10 mouse cellular contexts compared by ENCODE assay signal in the genomic region with DNA sequence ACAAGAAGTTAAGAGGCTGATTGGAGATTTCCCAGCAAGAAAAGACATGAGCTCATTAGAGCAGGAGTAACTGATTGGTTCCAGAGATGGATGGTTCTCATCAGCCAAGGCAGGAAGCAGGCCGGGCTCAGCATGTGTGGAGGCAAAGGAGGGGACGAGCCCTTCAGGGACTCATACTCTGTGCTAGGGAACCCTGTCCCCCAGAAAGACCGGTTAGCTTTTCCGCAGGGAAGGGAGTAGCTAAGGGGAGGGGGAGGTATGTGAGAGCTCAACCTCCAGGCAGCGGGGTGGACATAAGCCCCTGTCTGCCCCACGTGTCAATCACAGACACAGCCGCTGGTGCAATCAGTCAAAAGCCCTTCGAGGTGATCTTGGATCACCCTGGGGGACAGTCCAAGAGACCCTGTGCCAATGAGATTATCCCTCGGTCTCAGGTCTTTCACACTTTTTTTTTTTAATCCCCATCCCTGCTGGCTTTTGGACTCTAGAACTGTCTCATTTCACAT. TPM values are rescaled to one million over a fixed set of nuclear protein-coding genes. Genes with fewer than 3 reads are reported as not detected.
A peak's percentile ranks its signal among the peaks of the same experiment; 100 is the strongest.
DNase-seq lines count a peak whose midpoint lies in the region; ATAC-seq lines count a peak whose summit lies in the region.
"Had no signal": no experiment of that assay in that cellular context is flagged by ENCODE, and none has a peak within 500 bp of the region (broad histone marks: within the 10 kb centered on the region; RNA-seq: fewer than 3 reads in every experiment).

No protein-coding gene starts in this region.

- H3K4me2 ChIP-seq in forebrain, embryonic 13.5 days = no peak overlapping the region
- no peak overlapping the region for H3K4me2 ChIP-seq in neural tube, embryonic 13.5 days
- H3K4me2 ChIP-seq in neural tube, embryonic 15.5 days = no peak overlapping the region
- no peak overlapping the region for H3K4me2 ChIP-seq in limb, embryonic 11.5 days (ENCODE audit: low read depth, severe bottlenecking)

- no peak for ATAC-seq in forebrain, embryonic 13.5 days
- no peak for ATAC-seq in neural tube, embryonic 13.5 days (ENCODE audit: low read depth)
- no peak for ATAC-seq in neural tube, embryonic 15.5 days (ENCODE audit: low FRiP score)
- 0 out of 2 replicates have a peak, but pooled peaks have one; percentile 33 for ATAC-seq in limb, embryonic 11.5 days (ENCODE audit: insufficient number of reproducible peaks, low FRiP score, low TSS enrichment, low read depth)

- no peaks in the 10 kb centered on the region for H3K9me3 ChIP-seq in forebrain, embryonic 10.5 days
- no peaks in the 10 kb centered on the region for H3K9me3 ChIP-seq in forebrain, embryonic 13.5 days (replicated peaks)
- no peaks in the 10 kb centered on the region for H3K9me3 ChIP-seq in neural tube, embryonic 13.5 days
- H3K9me3 ChIP-seq in neural tube, embryonic 15.5 days (replicated peaks) = no peaks in the 10 kb centered on the region
- no peaks in the 10 kb centered on the region for H3K9me3 ChIP-seq in limb, embryonic 11.5 days (ENCODE audit: control insufficient read depth, low read length)
- H3K9me3 ChIP-seq: megakaryocyte, embryonic 14.5 days had no signal

- no peak overlapping the region for H3K9ac ChIP-seq in forebrain, embryonic 13.5 days
- H3K9ac ChIP-seq in neural tube, embryonic 13.5 days = no peak overlapping the region
- H3K9ac ChIP-seq in neural tube, embryonic 15.5 days (replicated peaks) = no peak overlapping the region
- H3K9ac ChIP-seq in limb, embryonic 11.5 days (ENCODE audit: low read length) = no peak overlapping the region

- H3K4me1 ChIP-seq in forebrain, embryonic 10.5 days = peaks cover 38% of the 10 kb centered on the region
- H3K4me1 ChIP-seq in forebrain, embryonic 13.5 days = peaks cover 4% of the 10 kb centered on the region
- H3K4me1 ChIP-seq in neural tube, embryonic 13.5 days (replicated peaks) = peaks cover 17% of the 10 kb centered on the region; the same call in 1 of the 2 replicates
- H3K4me1 ChIP-seq in neural tube, embryonic 15.5 days = no peaks in the 10 kb centered on the region
- H3K4me1 ChIP-seq in limb, embryonic 11.5 days (ENCODE audit: control insufficient read depth, insufficient read depth, low read length) = peaks cover 27% of the 10 kb centered on the region
- H3K4me1 ChIP-seq: megakaryocyte, embryonic 14.5 days had no signal

- WGBS in forebrain, embryonic 10.5 days = 6% methylated on average over 9 of the region's 9 CpGs
- WGBS in forebrain, embryonic 13.5 days = 9% methylated on average over 9 of the region's 9 CpGs
- 31% methylated on average over 9 of the region's 9 CpGs for WGBS in neural tube, embryonic 13.5 days
- WGBS in neural tube, embryonic 15.5 days = 33% methylated on average over 9 of the region's 9 CpGs
- WGBS in limb, embryonic 11.5 days = 0% methylated on average over 9 of the region's 9 CpGs

- H3K36me3 ChIP-seq in forebrain, embryonic 10.5 days (replicated peaks) = no peaks in the 10 kb centered on the region
- H3K36me3 ChIP-seq in forebrain, embryonic 13.5 days (ENCODE audit: poor library complexity, severe bottlenecking) = no peaks in the 10 kb centered on the region
- no peaks in the 10 kb centered on the region for H3K36me3 ChIP-seq in neural tube, embryonic 13.5 days
- H3K36me3 ChIP-seq in neural tube, embryonic 15.5 days = no peaks in the 10 kb centered on the region
- H3K36me3 ChIP-seq in limb, embryonic 11.5 days (ENCODE audit: control insufficient read depth, insufficient read depth, low read length) = no peaks in the 10 kb centered on the region

- no peak overlapping the region for H3K4me3 ChIP-seq in forebrain, embryonic 10.5 days
- no peak overlapping the region for H3K4me3 ChIP-seq in forebrain, embryonic 13.5 days
- no peak overlapping the region for H3K4me3 ChIP-seq in neural tube, embryonic 13.5 days
- H3K4me3 ChIP-seq in neural tube, embryonic 15.5 days (replicated peaks) = no peak overlapping the region
- no peak overlapping the region for H3K4me3 ChIP-seq in limb, embryonic 11.5 days (ENCODE audit: low read depth, low read length)
- H3K4me3 ChIP-seq: megakaryocyte, embryonic 14.5 days had no signal

- peak overlapping the region; percentile 75 for H3K27ac ChIP-seq in forebrain, embryonic 10.5 days
- no peak overlapping the region for H3K27ac ChIP-seq in forebrain, embryonic 13.5 days
- H3K27ac ChIP-seq in neural tube, embryonic 13.5 days (replicated peaks) = peak overlapping the region; percentile 38
- no peak overlapping the region for H3K27ac ChIP-seq in neural tube, embryonic 15.5 days (replicated peaks)
- peak overlapping the region; percentile 72 for H3K27ac ChIP-seq in limb, embryonic 11.5 days (replicated peaks; ENCODE audit: low read depth, low read length)

- H3K27me3 ChIP-seq in forebrain, embryonic 10.5 days (ENCODE audit: poor library complexity, severe bottlenecking) = peaks cover 5% of the 10 kb centered on the region; the same call in 1 of the 2 replicates
- no peaks in the 10 kb centered on the region for H3K27me3 ChIP-seq in forebrain, embryonic 13.5 days
- H3K27me3 ChIP-seq in neural tube, embryonic 13.5 days = no peaks in the 10 kb centered on the region
- H3K27me3 ChIP-seq in neural tube, embryonic 15.5 days (replicated peaks) = 0 out of 2 replicates have a peak, but pooled peaks cover 3% of the 10 kb centered on the region
- no peaks in the 10 kb centered on the region for H3K27me3 ChIP-seq in limb, embryonic 11.5 days (ENCODE audit: control insufficient read depth, insufficient read depth, low read length)

- DNase-seq in forebrain, embryonic 10.5 days (ENCODE audit: extremely low spot score, low spot score) = peak; percentile 33
- DNase-seq in limb, embryonic 11.5 days (ENCODE audit: low spot score) = peak; percentile 60
- no peak for DNase-seq in adrenal gland, postnatal 36 days
- no peak for DNase-seq in layer of hippocampus, postnatal 10 days (ENCODE audit: low spot score in 2 of 2)
- no peak for DNase-seq in cerebellum, adult 9-10 months
- DNase-seq: cerebellum, adult 9-11 months had no signal

RNA-seq across cellular contexts. Expression of a gene that starts 14.7 kb away (rescaled TPM):
- polyA plus RNA-seq in forebrain, embryonic 10.5 days (2016; fragmentation: Nextera tagmentation; extraction: Ambion mirVana) = 1.1 and 1.6 TPM in 2 replicates
- 0.16 TPM in 1 of 2 replicates, not detected in the other for polyA plus RNA-seq in forebrain, embryonic 13.5 days (2015; fragmentation: Nextera tagmentation; extraction: Ambion mirVana)
- polyA plus RNA-seq in neural tube, embryonic 13.5 days (2015; fragmentation: Nextera tagmentation; extraction: Ambion mirVana) = 0.20 and 0.32 TPM in 2 replicates
- 0.20 TPM in 1 of 2 replicates, not detected in the other for polyA plus RNA-seq in neural tube, embryonic 15.5 days (2015; fragmentation: Nextera tagmentation; extraction: Ambion mirVana)
- polyA plus RNA-seq in limb, embryonic 11.5 days (2014; fragmentation: Nextera tagmentation; extraction: Ambion mirVana) = 1.0 and 1.4 TPM in 2 replicates
- total RNA-seq in adrenal gland, postnatal 36 days (2021) = not detected
- under 1 TPM; 0.49 to 0.87 TPM for total RNA-seq in layer of hippocampus, postnatal 10 days (2021)

RNA-seq across cellular contexts. Expression of a gene that starts 45.6 kb away (rescaled TPM):
- 0.22 TPM in 1 of 2 replicates, not detected in the other for polyA plus RNA-seq in forebrain, embryonic 10.5 days (2016; fragmentation: Nextera tagmentation; extraction: Ambion mirVana)
- not detected in 2 replicates for polyA plus RNA-seq in forebrain, embryonic 13.5 days (2015; fragmentation: Nextera tagmentation; extraction: Ambion mirVana)
- polyA plus RNA-seq in neural tube, embryonic 13.5 days (2015; fragmentation: Nextera tagmentation; extraction: Ambion mirVana) = not detected in 2 replicates
- polyA plus RNA-seq in neural tube, embryonic 15.5 days (2015; fragmentation: Nextera tagmentation; extraction: Ambion mirVana) = 0.23 TPM in 1 of 2 replicates, not detected in the other
- not detected in 2 replicates for polyA plus RNA-seq in limb, embryonic 11.5 days (2014; fragmentation: Nextera tagmentation; extraction: Ambion mirVana)
- not detected for total RNA-seq in adrenal gland, postnatal 36 days (2021)
- under 1 TPM; 0.16 to 0.23 TPM for total RNA-seq in layer of hippocampus, postnatal 10 days (2021)

Comparison
In these comparisons a context has a peak if more than half of its experiments do, and no peak if none do; other contexts are left out.
1. H3K27ac ChIP-seq: peak in forebrain, embryonic 10.5 days (single experiment), neural tube, embryonic 13.5 days (single experiment) and limb, embryonic 11.5 days (single experiment); none in forebrain, embryonic 13.5 days (single experiment) and neural tube, embryonic 15.5 days (single experiment).
2. DNase-seq: peak in forebrain, embryonic 10.5 days (single experiment) and limb, embryonic 11.5 days (single experiment); none in adrenal gland, postnatal 36 days (0 of 2), layer of hippocampus, postnatal 10 days (0 of 2) and cerebellum, adult 9-10 months (single experiment).